Mouse (Mus musculus) heart, adult 2 months (tissue): Measurements from ENCODE around the gene Cyp2c70.
A peak's percentile ranks its signal among the peaks of the same experiment; 100 is the strongest.

ENCODE experiments used
- CTCF ChIP-seq: fragments of 200-600 bp; IDR thresholded peaks from 2 replicates; pipeline ENCODE4 v1.8.1; 2022; ENCODE audit warnings: antibody characterized with exemption, mild to moderate bottlenecking, moderate library complexity
- EP300 ChIP-seq: fragments of 200-500 bp; IDR thresholded peaks from 2 replicates; pipeline ENCODE4 v1.6.1; 2011; ENCODE audit warnings: low read depth, low read length, control low read depth; ENCODE audit not compliant: insufficient read depth
- POLR2A ChIP-seq: fragments of 200-500 bp; IDR thresholded peaks from 2 replicates; pipeline ENCODE4 v1.6.1; 2011; ENCODE audit warnings: mild to moderate bottlenecking, low read depth, low read length, control low read depth; ENCODE audit not compliant: insufficient read depth

DNA sequence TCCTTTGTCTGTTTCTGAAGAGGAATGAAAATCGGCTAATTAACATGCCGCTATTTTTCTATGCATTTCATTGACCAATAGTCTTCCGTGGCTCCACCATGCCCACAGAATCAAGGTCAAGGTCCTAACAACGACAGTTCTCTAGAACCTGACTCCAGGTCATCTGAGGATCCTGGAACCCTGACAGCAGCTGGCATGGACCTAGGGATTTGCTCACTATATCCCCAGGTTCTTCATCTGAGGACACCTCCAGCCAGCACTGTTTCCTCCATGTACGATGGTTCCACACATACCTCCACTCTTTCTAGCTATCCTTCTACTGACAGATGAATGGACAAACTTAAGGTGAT lies 38.6 kb upstream of the Cyp2c70 start:
- TF ChIP-seq EP300 (0 out of 2 replicates have a peak, but pooled peaks have one; percentile 1), CTCF (no peak), POLR2A (no peak)
